Mouse (Mus musculus): ENCODE data around the gene Olfr680-ps1. TPM values are rescaled to one million over a fixed set of nuclear protein-coding genes. Genes with fewer than 3 reads are reported as not detected.
"Not testable (repeated sequence)": the region's sequence is repeated elsewhere in the genome, so short reads cannot be mapped to it uniquely, and the experiment has no call there.

Olfr680-ps1 gene
- not detected in 2 replicates for polyA plus RNA-seq (2014; fragmentation: Nextera tagmentation; extraction: Ambion mirVana)

- not testable (repeated sequence) for H3K4me3 ChIP-seq (ENCODE audit: low read depth, low read length); H3K9me3 ChIP-seq (ENCODE audit: control insufficient read depth, low read length); H3K9ac ChIP-seq (replicated peaks; ENCODE audit: low read depth, low read length); H3K4me1 ChIP-seq (ENCODE audit: control insufficient read depth, insufficient read depth, low read length); H3K27ac ChIP-seq (ENCODE audit: low read depth, low read length); ATAC-seq (ENCODE audit: low read depth); H3K27me3 ChIP-seq (ENCODE audit: control insufficient read depth, insufficient read depth, low read length); H3K4me2 ChIP-seq (ENCODE audit: low read depth, low read length); H3K36me3 ChIP-seq (ENCODE audit: control insufficient read depth, insufficient read depth, low read length)
Measured at GRCm38 (mm10) chr7:105092717-105093116, at the start of gene Olfr680-ps1. Gene Olfr680-ps1, minus strand, starts transcription at chr7:105092817.

GRCm38 (mm10) chr7:105141275-105141674, 48.7 kb upstream of the Olfr680-ps1 start:
- Histone ChIP-seq H3K4me1 (ENCODE audit: control insufficient read depth, insufficient read depth, low read length) (no peaks in the 10 kb centered on the region), H3K9ac (replicated peaks; ENCODE audit: low read depth, low read length) (no peak overlapping the region), H3K27me3 (ENCODE audit: control insufficient read depth, insufficient read depth, low read length) (no peaks in the 10 kb centered on the region), H3K36me3 (ENCODE audit: control insufficient read depth, insufficient read depth, low read length) (no peaks in the 10 kb centered on the region), H3K4me2 (ENCODE audit: low read depth, low read length) (no peak overlapping the region), H3K9me3 (ENCODE audit: control insufficient read depth, low read length) (no peaks in the 10 kb centered on the region), H3K4me3 (ENCODE audit: low read depth, low read length) (no peak overlapping the region), H3K27ac (ENCODE audit: low read depth, low read length) (no peak overlapping the region)
- 81% methylated on average over 2 of the region's 2 CpGs for WGBS
- ATAC-seq (ENCODE audit: low read depth), result no peak

DNA sequence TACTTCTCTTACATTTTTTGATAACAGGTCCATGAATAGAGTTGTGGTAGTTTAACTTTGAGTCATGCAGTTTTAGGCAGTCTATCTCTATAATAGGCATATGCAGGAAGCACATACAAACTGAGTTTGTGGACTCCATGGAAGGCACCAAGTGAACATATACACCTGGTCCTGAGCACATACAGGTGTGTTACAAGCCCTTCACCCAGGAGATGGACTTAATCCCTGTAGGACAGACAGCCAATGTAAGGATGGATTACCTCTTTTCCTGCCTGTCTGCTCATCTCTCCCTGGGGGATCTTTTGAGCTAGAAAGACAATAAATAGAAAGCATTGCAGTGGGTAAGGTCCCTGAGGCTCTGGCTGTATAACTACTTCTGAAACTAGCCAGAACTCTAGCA, 23.9 kb upstream of the Olfr680-ps1 start, which contains the start of gene Olfr681:
Olfr681 (plus strand) TSS at position 301 of the 400 bp plus-strand sequence.
- H3K27ac ChIP-seq (ENCODE audit: low read depth, low read length), result no peak within 1 kb of the TSS
- no peak for ATAC-seq (ENCODE audit: low read depth)
- no peaks in the 10 kb centered on the region for H3K4me1 ChIP-seq (ENCODE audit: control insufficient read depth, insufficient read depth, low read length)
- H3K27me3 ChIP-seq (ENCODE audit: control insufficient read depth, insufficient read depth, low read length), result no peaks in the 10 kb centered on the region
- no peak within 1 kb of the TSS for H3K4me2 ChIP-seq (ENCODE audit: low read depth, low read length)
- H3K9ac ChIP-seq (replicated peaks; ENCODE audit: low read depth, low read length), result no peak within 1 kb of the TSS
- no peaks in the 10 kb centered on the region for H3K9me3 ChIP-seq (ENCODE audit: control insufficient read depth, low read length)
- no peaks in the 10 kb centered on the region for H3K36me3 ChIP-seq (ENCODE audit: control insufficient read depth, insufficient read depth, low read length)
- no peak within 1 kb of the TSS for H3K4me3 ChIP-seq (ENCODE audit: low read depth, low read length)

DNA sequence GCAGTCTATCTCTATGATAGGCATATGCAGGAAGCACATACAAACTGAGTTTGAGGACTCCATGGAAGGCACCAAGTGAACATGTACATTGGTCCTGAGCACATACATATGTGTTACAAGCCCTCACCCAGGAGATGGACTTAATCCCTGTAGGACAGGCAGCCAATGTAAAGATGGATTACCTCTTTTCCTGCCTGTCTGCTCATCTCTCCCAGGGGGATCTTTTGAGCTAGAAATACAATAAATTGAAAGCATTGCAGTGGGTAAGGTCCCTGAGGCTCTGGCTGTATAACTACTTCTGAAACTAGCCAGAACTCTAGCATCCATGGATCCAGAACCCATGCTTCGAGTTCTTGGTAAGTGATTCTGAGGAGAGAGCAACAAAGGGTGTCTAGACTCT, 11.7 kb downstream of the Olfr680-ps1 start, which contains the start of gene Olfr679:
Olfr679 (plus strand) TSS at position 301 of the 400 bp plus-strand sequence.
- 67% methylated on average over 1 of the region's 1 CpGs for WGBS
- Histone ChIP-seq H3K36me3 (ENCODE audit: control insufficient read depth, insufficient read depth, low read length) (no peaks in the 10 kb centered on the region), H3K27me3 (ENCODE audit: control insufficient read depth, insufficient read depth, low read length) (no peaks in the 10 kb centered on the region), H3K9me3 (ENCODE audit: control insufficient read depth, low read length) (no peaks in the 10 kb centered on the region), H3K27ac (ENCODE audit: low read depth, low read length) (no peak within 1 kb of the TSS), H3K4me2 (ENCODE audit: low read depth, low read length) (no peak within 1 kb of the TSS), H3K4me1 (ENCODE audit: control insufficient read depth, insufficient read depth, low read length) (no peaks in the 10 kb centered on the region), H3K9ac (replicated peaks; ENCODE audit: low read depth, low read length) (no peak within 1 kb of the TSS), H3K4me3 (ENCODE audit: low read depth, low read length) (no peak within 1 kb of the TSS)
- ATAC-seq (ENCODE audit: low read depth), result no peak

DNA sequence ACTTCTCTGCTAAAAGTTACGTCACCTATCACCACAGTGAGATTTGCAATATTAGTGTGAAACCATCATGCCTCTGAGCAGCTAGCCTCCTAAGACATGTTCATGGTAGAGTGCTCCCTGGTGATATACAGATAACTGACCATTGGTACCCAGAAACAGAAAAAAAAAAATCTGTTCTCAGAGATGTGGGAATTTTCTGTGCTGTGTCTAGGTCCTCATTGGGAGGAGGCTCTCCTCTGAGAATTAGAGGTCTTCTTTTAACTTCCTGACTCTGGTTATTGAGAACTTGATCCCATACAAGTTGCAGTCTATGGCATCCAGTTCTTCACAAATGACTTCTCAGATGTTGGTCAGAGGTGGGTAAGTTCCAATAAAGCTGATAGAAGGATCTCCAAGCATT, 28.4 kb downstream of the Olfr680-ps1 start, which contains the start of gene Olfr678:
Olfr678 (plus strand) TSS at position 301 of the 400 bp plus-strand sequence.
- no peak within 1 kb of the TSS for H3K9ac ChIP-seq (replicated peaks; ENCODE audit: low read depth, low read length)
- 96% methylated on average over 1 of the region's 1 CpGs for WGBS
- no peak for ATAC-seq (ENCODE audit: low read depth)
- H3K4me2 ChIP-seq (ENCODE audit: low read depth, low read length), result no peak within 1 kb of the TSS
- H3K4me3 ChIP-seq (ENCODE audit: low read depth, low read length), result no peak within 1 kb of the TSS
- no peaks in the 10 kb centered on the region for H3K4me1 ChIP-seq (ENCODE audit: control insufficient read depth, insufficient read depth, low read length)
- H3K27me3 ChIP-seq (ENCODE audit: control insufficient read depth, insufficient read depth, low read length), result no peaks in the 10 kb centered on the region
- H3K36me3 ChIP-seq (ENCODE audit: control insufficient read depth, insufficient read depth, low read length), result no peaks in the 10 kb centered on the region
- H3K9me3 ChIP-seq (ENCODE audit: control insufficient read depth, low read length), result no peaks in the 10 kb centered on the region
- H3K27ac ChIP-seq (ENCODE audit: low read depth, low read length), result no peak within 1 kb of the TSS

DNA sequence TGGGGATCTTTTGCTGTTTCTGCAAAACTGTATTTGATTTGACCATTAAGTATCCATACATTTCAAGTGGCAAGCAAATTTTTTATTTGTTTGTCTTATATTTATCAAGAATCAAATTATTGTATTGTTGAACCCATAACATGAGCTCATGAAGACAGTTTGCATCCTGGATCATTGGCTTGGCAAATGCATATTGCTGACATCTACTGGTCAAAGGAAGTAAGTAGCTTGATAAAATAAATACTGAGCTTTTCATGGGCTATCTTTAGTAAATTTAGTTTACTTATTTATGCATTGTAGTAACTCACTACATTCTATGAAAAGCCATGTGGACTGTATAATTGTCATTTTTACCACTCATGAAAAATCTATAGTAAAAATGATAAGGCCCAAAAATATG, 33.7 kb downstream of the Olfr680-ps1 start:
- Histone ChIP-seq H3K9me3 (ENCODE audit: control insufficient read depth, low read length) (no peaks in the 10 kb centered on the region), H3K4me1 (ENCODE audit: control insufficient read depth, insufficient read depth, low read length) (no peaks in the 10 kb centered on the region), H3K4me2 (ENCODE audit: low read depth, low read length) (no peak overlapping the region), H3K27me3 (ENCODE audit: control insufficient read depth, insufficient read depth, low read length) (no peaks in the 10 kb centered on the region), H3K36me3 (ENCODE audit: control insufficient read depth, insufficient read depth, low read length) (no peaks in the 10 kb centered on the region), H3K9ac (replicated peaks; ENCODE audit: low read depth, low read length) (no peak overlapping the region), H3K27ac (ENCODE audit: low read depth, low read length) (no peak overlapping the region), H3K4me3 (ENCODE audit: low read depth, low read length) (no peak overlapping the region)
- ATAC-seq (ENCODE audit: low read depth), result no peak

Other genes with a start within 250 kb of the Olfr680-ps1 start
- gene Usp17la, start 235.8 kb downstream of the Olfr680-ps1 start, polyA plus RNA-seq (2014; fragmentation: Nextera tagmentation; extraction: Ambion mirVana), result not detected in 2 replicates
- gene Olfr665, start 214.8 kb downstream of the Olfr680-ps1 start, polyA plus RNA-seq (2014; fragmentation: Nextera tagmentation; extraction: Ambion mirVana), result not detected in 2 replicates
- gene Olfr666, start 196.9 kb downstream of the Olfr680-ps1 start, polyA plus RNA-seq (2014; fragmentation: Nextera tagmentation; extraction: Ambion mirVana), result not detected in 2 replicates
- not detected in 2 replicates for gene Olfr667, start 171.3 kb downstream of the Olfr680-ps1 start, polyA plus RNA-seq (2014; fragmentation: Nextera tagmentation; extraction: Ambion mirVana)
- not detected in 2 replicates for gene Olfr668, start 164.8 kb downstream of the Olfr680-ps1 start, polyA plus RNA-seq (2014; fragmentation: Nextera tagmentation; extraction: Ambion mirVana)
- gene Olfr669, start 158.6 kb downstream of the Olfr680-ps1 start, polyA plus RNA-seq (2014; fragmentation: Nextera tagmentation; extraction: Ambion mirVana), result not detected in 2 replicates
- gene Olfr670, start 130.2 kb downstream of the Olfr680-ps1 start, polyA plus RNA-seq (2014; fragmentation: Nextera tagmentation; extraction: Ambion mirVana), result not detected in 2 replicates
- not detected in 2 replicates for gene Olfr671, start 113.7 kb downstream of the Olfr680-ps1 start, polyA plus RNA-seq (2014; fragmentation: Nextera tagmentation; extraction: Ambion mirVana)
- not detected in 2 replicates for gene Olfr672, start 90.8 kb downstream of the Olfr680-ps1 start, polyA plus RNA-seq (2014; fragmentation: Nextera tagmentation; extraction: Ambion mirVana)
- gene Olfr675, start 64.4 kb downstream of the Olfr680-ps1 start, polyA plus RNA-seq (2014; fragmentation: Nextera tagmentation; extraction: Ambion mirVana), result not detected in 2 replicates
- gene Olfr676, start 60.1 kb downstream of the Olfr680-ps1 start, polyA plus RNA-seq (2014; fragmentation: Nextera tagmentation; extraction: Ambion mirVana), result not detected in 2 replicates
- gene Olfr677, start 41.4 kb downstream of the Olfr680-ps1 start, polyA plus RNA-seq (2014; fragmentation: Nextera tagmentation; extraction: Ambion mirVana), result not detected in 2 replicates
- not detected in 2 replicates for gene Olfr678, start 28.3 kb downstream of the Olfr680-ps1 start, polyA plus RNA-seq (2014; fragmentation: Nextera tagmentation; extraction: Ambion mirVana)
- gene Olfr679, start 11.6 kb downstream of the Olfr680-ps1 start, polyA plus RNA-seq (2014; fragmentation: Nextera tagmentation; extraction: Ambion mirVana), result not detected in 2 replicates
- gene Olfr681, start 24.0 kb upstream of the Olfr680-ps1 start, polyA plus RNA-seq (2014; fragmentation: Nextera tagmentation; extraction: Ambion mirVana), result not detected in 2 replicates
- not detected in 2 replicates for gene Olfr683, start 54.2 kb upstream of the Olfr680-ps1 start, polyA plus RNA-seq (2014; fragmentation: Nextera tagmentation; extraction: Ambion mirVana)
- not detected in 2 replicates for gene Olfr684, start 70.8 kb upstream of the Olfr680-ps1 start, polyA plus RNA-seq (2014; fragmentation: Nextera tagmentation; extraction: Ambion mirVana)
- gene Olfr685, start 93.2 kb upstream of the Olfr680-ps1 start, polyA plus RNA-seq (2014; fragmentation: Nextera tagmentation; extraction: Ambion mirVana), result not detected in 2 replicates
- gene Olfr686, start 114.7 kb upstream of the Olfr680-ps1 start, polyA plus RNA-seq (2014; fragmentation: Nextera tagmentation; extraction: Ambion mirVana), result not detected in 2 replicates
- not detected in 2 replicates for gene Olfr688, start 195.3 kb upstream of the Olfr680-ps1 start, polyA plus RNA-seq (2014; fragmentation: Nextera tagmentation; extraction: Ambion mirVana)
- not detected in 2 replicates for gene Olfr689, start 218.3 kb upstream of the Olfr680-ps1 start, polyA plus RNA-seq (2014; fragmentation: Nextera tagmentation; extraction: Ambion mirVana)
- not detected in 2 replicates for gene Olfr690, start 241.3 kb upstream of the Olfr680-ps1 start, polyA plus RNA-seq (2014; fragmentation: Nextera tagmentation; extraction: Ambion mirVana)
- gene Olfr691, start 249.5 kb upstream of the Olfr680-ps1 start, polyA plus RNA-seq (2014; fragmentation: Nextera tagmentation; extraction: Ambion mirVana), result 0.27 and 0.35 TPM in 2 replicates